Mouse (Mus musculus) fat pad, adult 2 months (tissue): ENCODE results near the gene Ltbp1.
A peak's percentile ranks its signal among the peaks of the same experiment; 100 is the strongest.

Experiments
- DNase-seq: peaks from one replicate; pipeline ENCODE4 v3.0.0-alpha.2; 2011; ENCODE audit warnings: low read depth, low spot score; ENCODE audit errors: extremely low read depth

The Ltbp1 gene

GRCm38 (mm10) chr17:75005281-75005684 is at the start of gene Ltbp1:
TSS of gene Ltbp1 (plus strand) at chr17:75005568.
- no peak for DNase-seq

GRCm38 (mm10) chr17:74959481-74960245 is 45.7 kb upstream of the Ltbp1 start:
- peak; percentile 2 for DNase-seq

DNA sequence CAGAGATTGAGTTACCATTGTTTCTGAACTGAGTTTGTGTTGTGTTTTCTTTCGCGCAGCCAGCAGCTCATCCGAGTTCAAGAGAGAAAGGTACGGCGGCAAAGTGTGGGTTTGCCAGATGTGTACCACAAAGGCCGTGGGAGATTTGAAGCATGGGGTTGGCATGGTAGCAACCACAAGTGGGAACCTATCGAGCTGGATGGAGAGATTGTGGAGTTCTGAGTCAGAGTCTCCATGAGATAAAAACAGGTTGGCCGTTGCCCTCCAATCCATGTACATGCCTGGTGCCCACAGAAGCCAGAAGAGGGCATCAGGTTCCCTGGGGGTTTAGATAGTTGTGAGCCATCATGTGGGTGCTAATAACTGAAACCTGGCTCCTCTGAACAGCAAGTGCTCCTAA is 42.1 kb upstream of the Ltbp1 start:
- DNase-seq: no peak

DNA sequence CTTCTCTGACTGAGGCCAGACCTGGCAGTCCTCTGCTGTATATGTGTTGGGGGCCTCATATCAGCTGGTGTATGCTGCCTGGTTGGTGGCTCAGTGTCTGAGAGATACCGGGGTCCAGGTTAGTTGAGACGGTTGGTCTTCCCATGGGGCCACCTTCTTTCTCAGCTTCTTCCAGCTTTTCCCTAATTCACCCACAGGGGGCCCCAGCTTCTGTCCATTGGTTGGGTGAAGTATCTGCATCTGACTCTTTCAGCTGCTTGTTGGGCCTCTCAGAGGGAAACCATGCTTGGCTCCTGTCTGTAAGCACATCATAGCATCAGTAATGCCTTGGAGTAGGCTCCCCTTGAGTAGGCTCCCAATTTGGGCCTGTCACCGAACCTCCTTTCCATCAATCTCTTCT is 41.5 kb upstream of the Ltbp1 start:
- no peak for DNase-seq

GRCm38 (mm10) chr17:74967298-74967848 is 38.0 kb upstream of the Ltbp1 start:
- no peak for DNase-seq

DNA sequence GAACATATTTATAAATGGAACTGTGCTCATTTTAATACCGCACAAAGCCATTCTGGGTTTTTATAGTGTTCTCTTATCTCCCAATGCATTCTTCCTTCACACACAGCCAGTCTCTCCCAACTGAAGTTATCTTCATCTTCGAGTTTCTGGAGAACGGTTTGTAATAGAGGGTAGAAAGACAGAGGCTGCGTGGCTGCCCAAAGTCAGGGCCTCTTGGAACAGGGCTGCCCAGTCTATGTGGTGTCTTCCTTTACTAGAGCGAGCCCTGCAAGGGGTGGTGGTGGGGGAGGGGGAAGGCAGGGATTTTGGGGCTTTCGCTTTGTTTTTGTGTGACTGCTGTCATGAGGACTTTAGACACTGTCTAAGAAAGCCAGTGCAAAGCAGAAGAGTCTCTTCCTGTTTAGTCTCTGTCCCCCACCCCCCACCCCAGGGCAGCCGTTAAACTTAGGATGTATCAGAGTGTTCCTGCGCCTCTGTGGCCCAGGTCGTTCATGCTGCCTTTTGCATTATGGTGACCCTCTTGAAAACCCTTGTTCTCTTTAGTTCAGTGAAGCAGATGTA is 37.1 kb upstream of the Ltbp1 start:
- no peak for DNase-seq

- no peak for DNase-seq
These were observed 36.6 kb upstream of the Ltbp1 start for GRCm38 (mm10) chr17:74968738-74969271.

DNA sequence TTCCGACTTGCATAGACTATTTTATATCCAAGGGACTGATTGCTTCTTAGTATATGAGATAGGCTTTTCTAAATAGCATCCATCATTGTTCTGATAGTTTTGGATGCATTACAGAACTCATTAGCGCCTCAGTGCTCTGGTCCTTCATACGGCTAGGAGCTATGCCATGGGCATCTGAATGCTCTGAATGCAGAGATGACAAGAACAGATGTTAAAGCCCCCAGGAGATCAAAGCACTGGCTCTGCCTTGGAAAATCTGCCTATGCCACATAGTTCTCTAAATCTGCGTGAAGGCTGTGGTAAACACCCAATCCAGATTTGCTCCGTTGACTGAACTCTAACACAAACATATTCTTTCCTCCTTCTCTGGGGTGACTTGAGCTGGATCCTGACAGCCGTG is 30.2 kb upstream of the Ltbp1 start:
- DNase-seq: no peak

DNA sequence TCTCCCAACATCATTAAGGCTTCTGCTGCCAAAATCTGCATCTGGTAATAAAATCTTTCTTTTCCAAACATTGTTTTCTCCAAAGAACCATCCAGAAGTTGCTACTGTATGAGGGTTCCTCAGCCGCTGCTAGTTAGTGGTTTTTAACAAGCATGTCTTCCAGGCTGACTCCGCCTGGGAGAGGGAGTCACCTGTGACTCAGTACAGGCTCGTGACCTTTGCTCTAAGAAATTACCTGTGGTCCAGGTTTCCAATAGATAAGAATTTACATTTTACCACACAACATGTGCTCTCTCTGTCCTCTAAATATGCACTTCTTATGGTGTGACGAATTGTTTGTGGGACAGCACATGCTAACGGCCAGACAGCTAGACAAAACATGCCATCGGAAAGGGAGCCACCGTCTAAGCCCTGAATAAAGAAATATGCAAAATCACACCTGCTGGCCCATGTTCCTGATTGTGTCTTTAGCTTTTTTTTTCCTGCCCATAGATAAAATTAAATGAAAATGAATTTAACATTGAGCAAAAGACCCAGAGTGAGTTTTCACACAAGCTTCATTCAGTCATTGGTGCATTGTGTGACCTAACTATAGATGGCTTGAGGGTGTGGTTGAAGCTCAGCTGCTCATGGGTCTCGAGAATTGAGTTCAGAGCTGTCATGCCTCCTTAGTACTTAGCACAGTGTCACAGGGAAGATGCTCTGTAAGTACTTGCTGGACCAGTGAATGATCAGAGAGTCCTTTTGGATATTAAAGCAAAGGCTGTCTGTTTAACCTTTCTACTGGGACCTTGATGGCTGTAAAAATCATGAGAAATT is 29.0 kb upstream of the Ltbp1 start:
- DNase-seq: no peak

DNA sequence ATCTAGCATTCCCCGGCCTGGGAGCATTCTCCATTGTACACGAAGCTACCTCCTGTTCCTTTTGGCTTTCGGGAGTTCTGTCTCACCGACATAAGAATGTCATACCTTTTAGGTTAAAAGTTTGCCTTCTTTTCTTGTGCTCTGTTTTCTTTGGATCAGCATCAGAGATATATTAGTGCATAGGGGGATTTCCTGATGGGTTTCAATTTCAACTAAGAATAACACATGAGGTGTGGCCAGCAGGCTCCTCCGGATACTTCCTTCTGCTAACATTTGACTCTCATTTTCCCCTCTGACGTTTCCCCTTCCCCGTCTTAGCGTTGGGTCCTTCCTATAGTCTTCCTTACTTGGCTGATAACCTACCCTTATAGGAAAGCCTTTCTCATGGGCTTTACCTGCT is 25.6 kb upstream of the Ltbp1 start:
- DNase-seq: no peak

- no peak for DNase-seq
These were observed 23.7 kb upstream of the Ltbp1 start for GRCm38 (mm10) chr17:74981703-74982102.

DNA sequence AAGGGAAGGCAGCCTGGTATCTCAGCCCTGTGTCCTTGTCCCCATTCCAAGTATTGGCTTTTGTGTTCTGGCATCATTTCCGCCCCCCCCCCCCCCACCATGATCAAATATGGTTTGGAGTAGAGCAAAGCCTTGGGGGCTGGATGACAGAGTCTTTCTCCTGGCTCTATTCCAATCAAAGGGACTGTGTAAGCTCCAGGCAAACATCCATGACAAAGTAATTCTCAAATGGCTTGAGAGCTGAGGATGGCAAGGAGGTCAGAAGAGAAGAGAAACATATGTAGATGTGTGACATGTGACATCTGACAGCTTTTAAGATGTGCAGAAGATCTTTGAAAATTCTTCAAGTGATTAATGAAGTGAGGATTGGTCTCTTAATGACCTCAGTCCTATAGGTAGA is 22.5 kb upstream of the Ltbp1 start:
- DNase-seq: no peak

DNA sequence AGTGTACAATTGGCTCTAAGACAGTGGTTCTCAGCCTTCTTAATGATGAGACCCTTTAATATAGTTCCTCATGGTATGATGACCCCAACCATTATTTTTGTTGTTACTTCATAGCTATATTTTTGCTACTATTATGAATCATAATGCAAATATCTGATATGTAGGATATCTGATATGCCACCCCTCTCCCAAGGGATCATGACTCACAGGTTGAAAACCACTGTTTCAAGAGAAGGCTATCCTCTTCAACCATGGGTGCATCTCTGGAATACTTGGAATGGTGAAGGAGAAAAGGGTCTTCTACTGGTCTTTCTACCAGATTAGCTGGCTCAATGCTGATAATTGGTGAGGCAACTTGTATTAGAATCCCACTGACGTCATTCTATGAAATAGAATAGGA is 21.3 kb upstream of the Ltbp1 start:
- no peak for DNase-seq

GRCm38 (mm10) chr17:74984681-74985080 is 20.7 kb upstream of the Ltbp1 start:
- no peak for DNase-seq

- no peak for DNase-seq
These were observed 18.3 kb upstream of the Ltbp1 start for GRCm38 (mm10) chr17:74987067-74987466.

- no peak for DNase-seq
These were observed 15.7 kb upstream of the Ltbp1 start for GRCm38 (mm10) chr17:74989691-74990090.

GRCm38 (mm10) chr17:74990561-74990960 is 14.8 kb upstream of the Ltbp1 start:
- no peak for DNase-seq

DNA sequence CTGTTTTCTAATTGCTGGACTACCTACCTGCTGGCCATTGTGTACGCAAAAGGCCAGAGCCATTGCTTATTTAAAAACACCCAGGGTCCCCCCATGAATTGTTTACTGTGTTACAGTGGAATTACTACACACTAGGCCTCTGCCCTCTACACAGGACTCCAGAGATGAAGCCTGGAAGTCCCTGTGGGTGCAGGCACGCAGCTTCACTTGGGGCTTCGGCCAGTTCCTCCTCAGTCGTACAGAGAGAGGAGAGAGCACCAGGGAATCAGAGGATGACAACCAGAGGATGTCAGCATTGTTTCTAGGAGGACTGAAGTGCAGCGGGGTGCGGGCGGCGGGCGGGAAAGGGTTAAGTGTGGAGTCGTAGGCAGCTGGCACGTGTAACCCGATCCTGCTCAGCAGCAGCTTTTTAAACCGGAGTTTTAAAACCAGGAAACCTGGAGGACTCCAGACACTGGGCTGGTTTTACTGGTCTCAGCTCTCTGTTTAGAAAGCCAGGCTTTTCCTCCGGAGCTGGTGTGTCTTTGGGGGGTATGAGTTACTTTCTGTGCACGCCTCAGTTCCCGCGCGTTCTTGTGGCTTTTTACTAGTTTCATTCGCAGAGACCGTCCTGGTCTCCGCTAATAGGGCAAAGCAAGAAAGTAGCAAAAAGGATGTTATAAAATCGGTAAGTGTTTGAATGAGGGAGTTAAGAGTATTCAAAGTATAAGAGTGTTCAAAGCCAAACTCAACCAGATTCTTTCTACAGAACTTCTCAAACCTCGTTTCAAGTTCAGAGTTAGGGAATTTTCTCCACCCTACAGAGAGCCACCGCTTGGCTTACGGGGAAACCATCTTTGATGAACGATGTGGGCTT is 11.4 kb upstream of the Ltbp1 start:
- DNase-seq: no peak

DNA sequence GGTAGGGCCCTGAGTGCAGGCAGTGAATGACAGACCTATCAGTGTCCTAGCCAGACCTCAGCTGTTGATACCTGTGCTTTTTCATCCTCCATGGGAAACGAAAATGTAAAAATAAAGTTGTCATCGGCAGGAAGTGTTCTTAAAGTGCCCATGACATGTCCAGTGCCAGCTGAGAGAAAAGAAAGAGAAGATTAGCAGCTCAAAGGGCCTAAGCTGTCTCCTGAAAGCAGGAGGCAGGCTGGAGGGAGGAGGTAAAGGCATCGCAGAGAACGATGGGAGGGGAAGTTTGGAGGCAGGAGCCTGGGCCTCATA is 10.8 kb upstream of the Ltbp1 start:
- DNase-seq: no peak

- DNase-seq: no peak
These were observed 10.1 kb upstream of the Ltbp1 start for GRCm38 (mm10) chr17:74995266-74995665.

DNA sequence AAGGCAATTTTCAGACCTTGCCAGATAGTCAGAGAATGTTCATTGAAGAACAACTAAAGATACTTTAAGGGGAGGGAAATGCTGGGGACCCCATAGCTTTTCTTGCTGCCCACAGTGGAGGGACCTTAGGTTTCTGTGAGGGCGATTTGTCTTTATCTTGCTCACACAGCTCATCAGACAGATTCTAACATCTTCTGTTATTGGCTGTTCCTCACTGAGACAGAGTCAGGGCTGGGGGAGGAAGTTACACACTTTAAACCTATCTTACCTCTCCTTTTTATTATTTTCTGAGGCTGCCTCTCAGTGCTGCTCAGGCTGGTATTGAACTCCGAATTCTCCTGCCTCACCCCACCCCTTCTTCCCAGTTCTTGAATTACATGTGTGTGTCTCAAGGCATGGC is 5.3 kb upstream of the Ltbp1 start:
- no peak for DNase-seq
